Mouse (Mus musculus) mature B cell (primary cell): Measurements from ENCODE around the gene Rnaset2b.
"Not testable (repeated sequence)": the region's sequence is repeated elsewhere in the genome, so short reads cannot be mapped to it uniquely, and the experiment has no call there.

Experiments used
- in situ Hi-C: fragments of 300-500 bp; cut with MboI; formaldehyde crosslinking; loops from 2 replicates; pipeline ENCODE4 v1.14.3; 2019

Gene Rnaset2b

DNA sequence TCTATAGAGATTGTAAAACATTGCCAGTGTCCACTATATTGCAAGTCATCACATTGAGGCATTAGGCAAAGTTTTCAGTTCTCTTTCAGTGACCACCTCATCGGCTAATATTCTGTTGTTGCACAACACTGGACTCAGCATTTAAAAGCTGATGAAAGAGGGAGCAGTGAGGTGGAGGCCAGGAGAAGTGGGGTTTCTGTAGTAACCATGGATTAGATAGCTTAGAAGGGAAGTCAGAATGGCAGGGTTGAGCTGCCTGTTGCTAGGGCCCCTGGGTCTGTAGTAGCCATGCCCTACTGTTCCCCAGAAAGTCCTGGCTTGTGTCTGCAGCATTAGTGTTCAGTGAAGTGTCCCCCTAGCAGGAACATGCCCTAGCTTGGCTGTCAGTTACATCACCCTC, 15.7 kb downstream of the Rnaset2b start:
- in situ Hi-C loops, result not testable (repeated sequence)

DNA sequence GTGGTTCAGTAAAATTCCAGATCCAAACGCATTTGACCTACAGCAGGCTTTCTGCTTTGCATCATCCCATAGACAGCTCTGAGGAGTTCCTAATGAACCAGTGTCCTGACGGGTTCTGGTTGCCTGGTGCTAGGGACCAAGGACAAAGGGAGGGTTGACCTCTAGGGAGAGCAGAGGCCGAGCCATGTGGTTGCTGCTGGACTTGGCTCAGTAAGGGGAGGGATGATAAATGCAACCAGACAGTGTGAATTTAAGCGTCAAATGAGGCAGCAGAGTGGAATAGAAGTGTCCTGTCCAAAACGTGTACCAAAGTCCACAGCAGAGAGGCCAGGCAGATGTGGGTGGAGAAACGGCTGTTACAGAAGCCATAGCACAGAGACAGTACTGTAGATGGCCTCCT, 25.1 kb downstream of the Rnaset2b start:
- in situ Hi-C loops, result not testable (repeated sequence)

DNA sequence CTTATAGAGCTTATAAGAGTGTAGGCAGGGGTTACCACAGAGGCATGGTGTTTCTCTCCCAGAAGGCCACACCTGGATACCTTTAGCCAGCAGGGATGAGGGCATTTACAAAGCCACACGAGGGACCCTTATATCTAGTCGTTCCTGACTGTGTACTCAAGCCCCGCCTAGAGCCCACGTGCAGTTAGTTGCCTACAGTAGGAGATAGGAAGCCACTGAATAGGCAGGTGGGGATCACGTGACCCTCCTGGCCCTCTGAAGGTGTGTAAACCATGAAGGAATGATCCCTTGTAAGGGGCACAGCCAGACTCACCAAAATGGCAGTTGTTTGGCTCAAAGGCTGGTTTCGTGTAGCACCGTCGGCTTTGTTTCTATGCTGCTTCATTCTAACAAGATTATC, 26.4 kb downstream of the Rnaset2b start:
- in situ Hi-C loops, result not testable (repeated sequence)

DNA sequence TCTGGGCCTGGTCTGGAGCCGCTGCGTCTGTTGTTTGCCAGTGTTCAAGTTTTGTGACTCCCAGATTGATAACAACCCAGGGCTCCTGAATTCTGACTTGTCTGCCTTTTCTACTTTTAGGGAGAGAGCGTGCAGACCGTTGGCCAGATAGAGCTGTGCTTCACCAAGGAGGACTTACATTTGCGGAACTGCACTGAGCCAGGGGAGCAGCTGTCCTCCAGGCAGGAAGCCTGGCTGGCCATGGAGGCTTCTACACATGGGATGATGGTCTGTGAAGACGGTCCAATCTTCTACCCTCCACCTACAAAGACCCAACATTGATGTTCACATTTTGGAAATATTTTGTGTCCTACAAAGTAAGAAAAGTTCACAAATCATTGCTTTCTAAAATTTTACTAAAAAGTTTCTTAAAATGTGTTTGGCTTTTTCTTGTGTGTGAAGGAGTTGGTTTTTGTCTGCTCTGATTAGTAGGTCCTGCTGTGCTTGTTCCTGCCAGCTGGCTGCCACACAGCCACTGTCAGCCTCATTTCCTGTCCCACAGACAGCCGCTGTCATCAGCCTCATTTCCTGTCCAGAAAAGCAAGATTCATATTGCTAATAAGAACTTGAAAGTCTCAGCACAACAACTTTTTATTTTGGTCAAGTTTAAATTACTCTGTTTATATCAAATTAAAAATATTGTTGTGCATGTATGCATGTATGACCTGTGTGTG, 27.5 kb downstream of the Rnaset2b start:
- in situ Hi-C loops, result not testable (repeated sequence)

DNA sequence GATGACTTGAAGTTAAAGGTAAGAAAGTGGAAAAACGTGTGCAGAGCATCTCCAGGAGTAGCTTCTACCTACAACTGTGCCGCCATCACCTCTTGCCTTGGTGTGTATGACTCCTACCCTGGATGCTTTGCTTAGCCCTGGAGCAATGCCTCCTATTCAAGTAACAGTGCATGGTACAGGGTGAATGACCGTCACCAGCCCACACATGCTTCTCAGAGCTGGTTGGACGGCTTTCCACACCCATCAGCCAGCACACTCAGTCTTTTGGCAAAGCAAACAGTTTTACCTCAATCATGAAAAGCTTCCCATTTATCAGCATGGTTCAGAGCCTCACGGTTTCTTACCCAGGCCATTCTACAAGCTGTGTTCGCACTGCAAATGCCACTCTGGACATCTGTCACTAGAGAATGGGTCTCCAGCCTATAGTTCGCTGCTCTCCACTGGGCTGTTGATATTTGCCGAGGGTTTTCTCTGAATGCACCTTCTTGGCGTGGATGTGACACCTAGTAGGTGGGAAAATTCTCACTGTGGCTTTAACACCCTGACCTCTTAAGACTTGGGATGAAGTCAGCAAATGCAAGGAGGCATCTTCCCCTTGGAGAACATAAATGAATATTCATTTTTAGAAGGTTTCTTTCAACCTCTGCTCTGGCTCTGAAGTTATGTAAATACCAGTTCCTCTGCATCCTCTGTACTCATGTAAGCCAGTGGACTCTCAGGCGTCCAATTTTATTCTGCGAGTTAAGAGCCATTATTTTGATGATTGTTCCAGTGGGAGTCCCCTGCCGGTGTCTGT, 31.6 kb downstream of the Rnaset2b start:
- in situ Hi-C loops, result not testable (repeated sequence)

DNA sequence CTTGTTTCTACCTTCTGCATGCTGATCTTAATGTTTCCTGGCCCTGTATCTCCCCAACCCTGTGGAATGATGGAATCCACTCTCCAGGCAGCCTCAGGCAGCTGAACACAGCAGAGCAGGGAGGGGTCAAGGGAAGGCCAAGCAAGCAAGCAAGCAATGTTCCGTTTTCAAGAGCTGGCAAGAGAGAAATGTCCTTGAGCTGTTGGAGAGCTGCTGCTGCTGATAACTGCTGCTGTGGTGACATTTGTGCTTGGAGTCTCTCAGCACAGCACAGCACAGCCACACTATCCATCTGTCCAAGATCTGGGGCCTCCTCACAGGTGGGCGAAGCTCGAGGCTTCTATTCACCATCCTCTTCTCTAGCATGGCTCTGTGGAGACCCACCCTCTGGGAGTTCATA, 33.0 kb downstream of the Rnaset2b start:
- in situ Hi-C loops, result not testable (repeated sequence)

DNA sequence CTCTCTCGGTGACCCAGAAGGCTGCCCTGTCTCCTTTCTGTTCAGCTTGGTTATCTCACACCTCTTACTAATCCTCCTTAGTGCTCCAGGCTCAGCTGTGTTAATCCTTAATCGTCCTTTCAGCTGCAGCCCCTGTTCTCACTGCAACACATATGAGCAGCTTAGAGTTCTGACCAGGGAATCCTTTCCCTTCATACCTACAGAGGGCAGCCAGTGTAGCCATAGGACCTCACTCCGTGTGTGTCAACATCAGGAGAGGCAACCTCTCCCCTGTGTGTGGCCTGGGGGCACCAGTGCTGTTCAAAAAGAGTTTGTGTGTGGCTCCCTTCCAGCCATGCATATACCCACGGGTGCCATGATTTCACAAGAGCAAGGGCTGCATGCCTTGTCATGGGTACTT, 35.2 kb downstream of the Rnaset2b start:
- in situ Hi-C loops, result not testable (repeated sequence)

DNA sequence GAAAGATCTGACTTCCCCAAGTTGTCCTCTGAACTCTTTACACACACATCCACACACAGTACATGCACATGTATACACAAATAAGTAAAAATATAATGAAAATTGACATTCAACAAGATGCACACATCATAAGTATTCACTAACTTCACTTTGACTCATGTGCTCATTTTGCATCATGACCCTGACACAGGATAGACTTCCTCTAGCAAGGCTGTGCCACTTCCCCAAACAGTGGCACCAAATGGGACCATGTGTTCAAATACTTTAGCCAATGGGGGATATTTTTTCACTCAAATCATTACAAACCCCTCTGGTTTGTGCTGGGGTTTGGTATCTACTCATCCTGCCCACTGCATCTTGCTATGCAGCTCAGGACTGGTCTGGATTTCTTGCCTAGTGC, 38.5 kb downstream of the Rnaset2b start:
- in situ Hi-C loops, result not testable (repeated sequence)

DNA sequence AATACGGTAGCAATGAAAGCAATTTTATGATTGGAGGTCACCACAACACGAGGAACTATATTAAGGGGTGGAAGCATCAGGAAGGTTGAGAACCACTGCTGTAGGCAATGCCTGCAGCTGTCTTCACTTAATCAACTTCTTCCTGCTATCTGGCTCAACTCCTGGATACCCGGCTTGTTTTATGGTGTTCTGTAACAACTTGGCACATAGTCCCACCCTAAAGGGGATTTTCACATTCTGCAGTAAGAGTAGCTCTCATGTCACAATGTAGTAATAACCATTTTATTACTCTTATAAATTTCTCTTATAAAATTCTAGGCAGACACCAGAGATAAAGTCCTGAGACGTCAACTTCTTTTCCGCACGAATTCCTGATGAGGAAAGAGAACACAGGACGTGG, 39.0 kb downstream of the Rnaset2b start:
- in situ Hi-C loops, result not testable (repeated sequence)

DNA sequence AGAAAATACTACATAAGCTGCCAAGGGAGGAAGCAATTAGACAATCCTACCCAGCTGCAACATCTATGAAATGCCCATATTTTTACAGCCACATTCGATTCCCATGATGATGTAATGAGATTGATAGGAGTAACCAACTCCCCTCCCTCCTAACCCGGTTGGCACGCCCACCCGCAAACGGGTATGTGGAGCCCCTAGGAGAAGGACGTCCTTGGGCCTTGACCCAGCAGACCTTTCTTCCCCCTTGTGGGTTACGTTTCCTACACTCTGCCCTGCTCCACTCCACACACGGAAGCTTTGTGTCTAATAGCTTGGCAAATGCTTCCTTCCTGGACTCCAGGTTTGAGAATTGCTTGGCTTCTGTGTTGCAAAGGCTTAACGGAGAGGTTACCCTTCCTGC, 39.5 kb downstream of the Rnaset2b start:
- in situ Hi-C loops, result not testable (repeated sequence)

DNA sequence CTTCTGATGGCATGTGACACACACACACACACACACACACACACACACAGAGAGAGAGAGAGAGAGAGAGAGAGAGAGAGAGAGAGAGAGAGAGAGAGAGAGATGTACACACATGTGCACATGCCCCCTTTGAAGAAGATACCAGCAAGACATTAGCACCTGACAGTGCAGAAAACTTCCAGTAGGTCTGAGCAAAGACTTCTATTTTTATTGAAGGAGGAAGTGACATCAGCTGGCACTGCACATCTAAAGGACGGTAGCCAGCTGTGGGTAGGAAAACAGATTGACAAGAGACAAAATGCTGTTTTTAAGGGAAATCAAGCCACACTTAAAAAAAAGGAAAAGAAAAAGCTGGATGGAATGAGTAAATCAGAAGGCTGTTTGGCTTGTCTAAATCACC, 43.8 kb downstream of the Rnaset2b start:
- in situ Hi-C loops, result not testable (repeated sequence)

DNA sequence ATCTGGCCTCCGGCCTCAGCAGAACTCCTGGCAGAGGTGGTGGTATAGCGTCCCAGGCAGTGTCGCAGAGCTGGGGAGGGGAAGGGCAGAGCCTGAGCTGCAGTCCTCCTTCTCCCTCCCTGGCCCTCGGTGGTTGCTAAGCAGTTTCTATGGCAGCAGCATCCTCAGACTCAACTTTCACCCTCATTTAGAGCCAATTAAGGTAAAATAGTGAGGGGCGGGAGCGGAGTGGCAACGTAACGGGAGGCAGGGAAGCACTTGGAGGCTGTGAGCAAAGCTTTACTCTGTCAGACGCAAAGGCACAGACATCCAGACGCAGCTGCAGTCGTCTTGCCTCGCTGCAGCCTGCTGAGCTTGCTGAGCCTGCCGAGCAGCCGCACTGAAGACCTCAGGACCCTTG, 54.8 kb downstream of the Rnaset2b start, which contains the start of gene Gm1604a:
Gene Gm1604a, plus strand, starts transcription at position 312 of the 400 bp plus-strand sequence.
- in situ Hi-C loops, result not testable (repeated sequence)

DNA sequence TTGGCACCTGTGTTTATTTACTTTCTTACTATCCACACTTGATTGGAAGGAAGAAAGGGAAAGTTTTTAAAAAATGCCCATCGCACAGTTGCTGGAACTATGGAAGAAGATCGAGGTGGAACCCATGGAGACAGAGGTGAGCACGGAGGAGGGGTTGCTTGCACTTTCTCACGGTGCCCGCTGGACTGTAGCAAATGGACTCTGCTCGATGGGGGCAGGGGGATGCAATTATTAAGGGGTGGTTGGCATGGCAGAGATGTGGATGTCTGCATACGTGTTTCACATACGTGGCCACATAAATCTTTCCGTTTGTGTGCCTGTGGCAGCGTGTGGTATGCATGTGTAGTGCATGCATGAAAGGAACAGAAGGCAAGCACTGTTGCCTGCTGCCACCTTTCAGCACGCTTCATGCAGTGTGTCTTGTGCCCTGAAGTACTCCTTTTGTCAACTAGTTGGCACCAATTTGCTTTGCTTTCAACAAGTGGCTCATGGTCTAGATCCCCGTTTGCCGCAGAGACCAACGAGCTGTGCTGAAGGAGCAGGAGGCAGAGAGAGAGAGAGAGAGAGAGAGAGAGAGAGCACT, 55.4 kb downstream of the Rnaset2b start:
- in situ Hi-C loops, result not testable (repeated sequence)

DNA sequence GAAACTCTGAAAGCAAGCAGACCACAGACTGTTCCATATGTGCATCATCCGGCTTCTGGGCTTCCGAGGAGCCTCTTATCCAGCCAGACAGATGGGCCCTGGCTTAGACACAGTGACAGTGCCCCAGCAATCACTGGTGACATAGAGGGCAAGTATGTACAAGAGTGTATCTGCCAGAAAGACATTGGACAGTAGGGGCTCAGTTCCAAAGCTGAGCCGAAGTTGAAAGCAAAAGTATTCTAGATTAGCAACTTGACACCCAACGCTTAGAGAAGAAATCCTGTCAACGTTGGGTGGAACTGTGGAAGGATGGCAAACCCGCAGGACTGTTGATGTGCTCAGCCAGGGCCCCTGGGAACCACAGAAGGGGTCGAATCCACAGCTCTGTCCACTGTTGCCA, 59.8 kb downstream of the Rnaset2b start:
- in situ Hi-C loops, result not testable (repeated sequence)

DNA sequence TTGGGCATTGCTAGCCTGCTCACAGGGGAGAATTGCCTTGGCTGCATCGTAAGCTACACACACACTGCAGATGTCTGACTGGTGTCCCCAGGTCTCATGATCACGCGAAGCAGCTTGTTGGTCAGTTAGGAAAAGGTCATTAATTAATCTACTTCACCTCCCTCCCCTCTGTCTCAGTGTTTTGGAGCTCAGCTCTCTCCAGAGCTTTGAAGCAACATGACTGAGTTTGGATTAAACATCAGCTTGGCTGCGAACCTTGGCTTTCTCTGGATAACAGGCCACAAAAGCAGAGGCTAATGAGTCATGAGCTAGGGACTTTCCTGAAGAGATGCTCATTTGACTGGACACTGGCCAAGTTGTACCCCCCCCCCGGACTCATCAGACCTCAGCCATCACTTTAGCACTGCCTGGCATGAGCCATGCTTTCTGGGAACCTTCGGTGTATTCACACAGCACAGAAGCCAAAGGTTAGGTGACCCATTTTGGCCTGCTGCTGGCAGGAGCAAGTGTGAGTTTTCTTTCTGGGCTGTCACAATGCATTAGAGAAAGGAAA, 60.3 kb downstream of the Rnaset2b start:
- in situ Hi-C loops, result not testable (repeated sequence)

DNA sequence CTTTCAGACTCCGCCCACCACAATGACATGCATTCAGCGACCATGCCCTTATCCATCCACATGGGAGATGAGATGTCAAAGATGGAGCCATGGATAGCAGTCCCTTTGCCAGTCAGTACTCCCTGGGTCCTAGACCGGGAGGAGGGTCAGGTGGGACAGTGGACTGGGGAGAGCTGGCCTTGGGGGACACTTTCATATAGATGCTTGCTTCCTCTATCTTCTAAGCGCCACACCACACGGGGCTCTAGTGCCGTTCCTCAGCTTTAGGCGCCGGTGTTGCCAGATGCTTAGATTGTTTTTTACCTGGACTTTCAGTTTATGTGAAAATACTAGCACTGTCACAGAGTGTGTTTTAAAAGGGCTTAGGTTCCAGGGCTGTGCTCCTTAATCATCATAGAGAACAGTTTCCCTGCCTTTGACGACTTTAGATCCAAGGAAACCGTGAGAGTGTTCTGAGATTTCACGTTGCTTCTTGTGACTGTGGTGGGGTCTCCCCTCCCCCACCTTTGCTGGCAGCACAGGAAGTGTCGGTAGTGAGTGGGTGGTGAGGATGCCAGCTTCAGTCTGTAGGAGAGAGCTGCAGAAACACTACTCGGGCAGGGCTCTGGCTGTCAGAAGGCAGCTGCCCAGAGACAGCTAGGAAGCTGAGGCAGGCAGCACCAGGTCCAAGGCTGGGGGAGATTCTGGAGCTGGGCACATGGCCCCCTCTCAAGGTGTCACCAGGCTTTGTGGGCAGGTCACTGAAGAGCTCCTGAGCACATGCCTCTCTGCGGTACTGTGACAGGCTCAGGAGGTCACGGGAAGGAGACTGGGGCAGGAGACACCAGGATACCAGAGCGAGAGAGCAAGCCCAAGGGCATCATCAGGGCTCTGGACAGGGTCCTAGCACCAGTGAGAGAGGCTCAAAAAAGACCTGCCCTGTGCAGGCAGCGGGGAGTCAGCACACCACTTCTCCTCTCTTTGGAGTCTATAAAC, 63.0 kb downstream of the Rnaset2b start:
- in situ Hi-C loops, result not testable (repeated sequence)
